Mouse (Mus musculus): ENCODE measurements at regions not wholly inside any gene's neighbourhood (a gene's known extent, or its start where the extent isn't known, plus 50 kb on each side); places are given as distances from the start of the nearest gene placed in this dataset.

GRCm38 (mm10) chr15:67048621-67049020 lies 547.9 kb upstream of the Lrrc6 start:
- Histone ChIP-seq H3K9ac (no peak overlapping the region), H3K36me3 (no peaks in the 10 kb centered on the region), H3K9me3 (no peaks in the 10 kb centered on the region), H3K4me2 (no peak overlapping the region), H3K4me3 (no peak overlapping the region), H3K4me1 (peaks cover 6% of the 10 kb centered on the region; the same call in 1 of the 2 replicates), H3K27ac (replicated peaks) (no peak overlapping the region), H3K27me3 (replicated peaks) (no peaks in the 10 kb centered on the region)
- 74% methylated on average over 4 of the region's 4 CpGs for WGBS
- ATAC-seq (ENCODE audit: extremely low read depth, insufficient number of reproducible peaks, low FRiP score, low TSS enrichment): no peak

- H3K4me3 ChIP-seq: no peak overlapping the region
- no peak overlapping the region for H3K9ac ChIP-seq
- H3K4me2 ChIP-seq: no peak overlapping the region
- H3K27me3 ChIP-seq (replicated peaks): no peaks in the 10 kb centered on the region
- H3K27ac ChIP-seq (replicated peaks): no peak overlapping the region
- 91% methylated on average over 5 of the region's 5 CpGs for WGBS
- H3K36me3 ChIP-seq: no peaks in the 10 kb centered on the region
- ATAC-seq (ENCODE audit: extremely low read depth, insufficient number of reproducible peaks, low FRiP score, low TSS enrichment): no peak
- H3K9me3 ChIP-seq: no peaks in the 10 kb centered on the region
- peaks cover 6% of the 10 kb centered on the region; the same call in 1 of the 2 replicates for H3K4me1 ChIP-seq
Measured at GRCm38 (mm10) chr15:67048148-67048547, 547.4 kb upstream of the Lrrc6 start.

GRCm38 (mm10) chr15:67045920-67046804 lies 545.5 kb upstream of the Lrrc6 start:
- Histone ChIP-seq H3K27ac (replicated peaks) (no peak overlapping the region), H3K9me3 (no peaks in the 10 kb centered on the region), H3K4me3 (no peak overlapping the region), H3K36me3 (no peaks in the 10 kb centered on the region), H3K4me1 (peaks cover 6% of the 10 kb centered on the region; the same call in 1 of the 2 replicates), H3K27me3 (replicated peaks) (no peaks in the 10 kb centered on the region), H3K4me2 (no peak overlapping the region), H3K9ac (no peak overlapping the region)
- ATAC-seq (ENCODE audit: extremely low read depth, insufficient number of reproducible peaks, low FRiP score, low TSS enrichment): no peak
- 76% methylated on average over 12 of the region's 12 CpGs for WGBS

GRCm38 (mm10) chr15:67045329-67045728 lies 544.6 kb upstream of the Lrrc6 start:
- WGBS: 46% methylated on average over 3 of the region's 3 CpGs
- Histone ChIP-seq H3K9ac (no peak overlapping the region), H3K36me3 (no peaks in the 10 kb centered on the region), H3K4me3 (no peak overlapping the region), H3K27ac (replicated peaks) (no peak overlapping the region), H3K9me3 (no peaks in the 10 kb centered on the region), H3K4me2 (no peak overlapping the region), H3K27me3 (replicated peaks) (no peaks in the 10 kb centered on the region), H3K4me1 (peaks cover 9% of the 10 kb centered on the region)
- no peak for ATAC-seq (ENCODE audit: extremely low read depth, insufficient number of reproducible peaks, low FRiP score, low TSS enrichment)

GRCm38 (mm10) chr15:67044806-67045205 lies 544.1 kb upstream of the Lrrc6 start:
- 80% methylated on average over 4 of the region's 4 CpGs for WGBS
- H3K27ac ChIP-seq (replicated peaks): no peak overlapping the region
- H3K27me3 ChIP-seq (replicated peaks): no peaks in the 10 kb centered on the region
- no peak overlapping the region for H3K4me2 ChIP-seq
- H3K9me3 ChIP-seq: no peaks in the 10 kb centered on the region
- no peak overlapping the region for H3K9ac ChIP-seq
- peaks cover 15% of the 10 kb centered on the region for H3K4me1 ChIP-seq
- H3K4me3 ChIP-seq: no peak overlapping the region
- no peak for ATAC-seq (ENCODE audit: extremely low read depth, insufficient number of reproducible peaks, low FRiP score, low TSS enrichment)
- no peaks in the 10 kb centered on the region for H3K36me3 ChIP-seq

- H3K9ac ChIP-seq: no peak overlapping the region
- H3K36me3 ChIP-seq: no peaks in the 10 kb centered on the region
- no peaks in the 10 kb centered on the region for H3K9me3 ChIP-seq
- H3K4me1 ChIP-seq: peaks cover 27% of the 10 kb centered on the region
- no peak overlapping the region for H3K27ac ChIP-seq (replicated peaks)
- no peak overlapping the region for H3K4me3 ChIP-seq
- no peak for ATAC-seq (ENCODE audit: extremely low read depth, insufficient number of reproducible peaks, low FRiP score, low TSS enrichment)
- H3K4me2 ChIP-seq: no peak overlapping the region
- no peaks in the 10 kb centered on the region; the same call in 1 of the 2 replicates for H3K27me3 ChIP-seq (replicated peaks)
- WGBS: 82% methylated on average over 2 of the region's 2 CpGs
Measured at GRCm38 (mm10) chr15:67042131-67042530, 541.4 kb upstream of the Lrrc6 start.

- Histone ChIP-seq H3K4me1 (peaks cover 37% of the 10 kb centered on the region), H3K9ac (peak overlapping the region; percentile 81; the same call in 1 of the 2 replicates), H3K36me3 (no peaks in the 10 kb centered on the region), H3K9me3 (no peaks in the 10 kb centered on the region), H3K27ac (replicated peaks) (no peak overlapping the region), H3K4me2 (peak overlapping the region; percentile 76), H3K27me3 (replicated peaks) (no peaks in the 10 kb centered on the region; the same call in 1 of the 2 replicates), H3K4me3 (peak overlapping the region; percentile 57)
- no peak for ATAC-seq (ENCODE audit: extremely low read depth, insufficient number of reproducible peaks, low FRiP score, low TSS enrichment)
- 27% methylated on average over 12 of the region's 12 CpGs for WGBS
Measured at GRCm38 (mm10) chr15:67040229-67040628, 539.5 kb upstream of the Lrrc6 start.

- Histone ChIP-seq H3K27me3 (replicated peaks) (no peaks in the 10 kb centered on the region; the same call in 1 of the 2 replicates), H3K4me1 (peaks cover 36% of the 10 kb centered on the region), H3K9me3 (no peaks in the 10 kb centered on the region), H3K4me2 (peak overlapping the region; percentile 76), H3K9ac (peak overlapping the region; percentile 81), H3K36me3 (no peaks in the 10 kb centered on the region), H3K27ac (replicated peaks) (peak overlapping the region; percentile 76), H3K4me3 (peak overlapping the region; percentile 57)
- peak; percentile 67; the same call in 1 of the 2 replicates for ATAC-seq (ENCODE audit: extremely low read depth, insufficient number of reproducible peaks, low FRiP score, low TSS enrichment)
- under 1% methylated on average over 16 of the region's 16 CpGs for WGBS
Measured at GRCm38 (mm10) chr15:67039421-67039907, 538.8 kb upstream of the Lrrc6 start.

- H3K4me3 ChIP-seq: no peak overlapping the region
- H3K27me3 ChIP-seq (replicated peaks): no peaks in the 10 kb centered on the region; the same call in 1 of the 2 replicates
- H3K4me1 ChIP-seq: peaks cover 44% of the 10 kb centered on the region
- H3K36me3 ChIP-seq: no peaks in the 10 kb centered on the region
- no peaks in the 10 kb centered on the region for H3K9me3 ChIP-seq
- ATAC-seq (ENCODE audit: extremely low read depth, insufficient number of reproducible peaks, low FRiP score, low TSS enrichment): no peak
- H3K9ac ChIP-seq: no peak overlapping the region
- no peak overlapping the region for H3K27ac ChIP-seq (replicated peaks)
- no peak overlapping the region for H3K4me2 ChIP-seq
- 63% methylated on average over 4 of the region's 4 CpGs for WGBS
Measured at GRCm38 (mm10) chr15:67037647-67038046, 536.9 kb upstream of the Lrrc6 start.

GRCm38 (mm10) chr15:67036341-67036740 lies 535.6 kb upstream of the Lrrc6 start:
- H3K27ac ChIP-seq (replicated peaks): peak overlapping the region; percentile 25; the same call in 1 of the 2 replicates
- ATAC-seq (ENCODE audit: extremely low read depth, insufficient number of reproducible peaks, low FRiP score, low TSS enrichment): no peak
- no peaks in the 10 kb centered on the region for H3K9me3 ChIP-seq
- no peaks in the 10 kb centered on the region; the same call in 1 of the 2 replicates for H3K27me3 ChIP-seq (replicated peaks)
- H3K36me3 ChIP-seq: no peaks in the 10 kb centered on the region
- H3K4me2 ChIP-seq: no peak overlapping the region
- no peak overlapping the region for H3K9ac ChIP-seq
- H3K4me3 ChIP-seq: no peak overlapping the region
- peaks cover 44% of the 10 kb centered on the region for H3K4me1 ChIP-seq
- 28% methylated on average over 2 of the region's 2 CpGs for WGBS

- Histone ChIP-seq H3K36me3 (no peaks in the 10 kb centered on the region), H3K9ac (no peak overlapping the region), H3K4me3 (no peak overlapping the region), H3K4me2 (no peak overlapping the region), H3K27me3 (replicated peaks) (no peaks in the 10 kb centered on the region; the same call in 1 of the 2 replicates), H3K9me3 (no peaks in the 10 kb centered on the region), H3K27ac (replicated peaks) (no peak overlapping the region), H3K4me1 (peaks cover 27% of the 10 kb centered on the region)
- WGBS: 45% methylated on average over 2 of the region's 2 CpGs
- no peak for ATAC-seq (ENCODE audit: extremely low read depth, insufficient number of reproducible peaks, low FRiP score, low TSS enrichment)
Measured at GRCm38 (mm10) chr15:67033936-67034335, 533.2 kb upstream of the Lrrc6 start.

Data from heart, embryonic 13.5 days (tissue).